Mouse (Mus musculus) liver, postnatal 0 days (tissue): ENCODE measurements around the gene Snrnp27.

Source experiments
- CTCF ChIP-seq: sonication (generic); IDR thresholded peaks from 2 replicates; pipeline ENCODE4 v1.5.1; 2016; ENCODE audit warnings: antibody characterized with exemption, low read depth
- EP300 ChIP-seq: IDR thresholded peaks from 2 replicates; pipeline ENCODE4 v1.6.1; 2016; ENCODE audit warnings: antibody characterized with exemption, low read depth, mild to moderate bottlenecking

GRCm38 (mm10) chr6:86732276-86733173 is 48.2 kb upstream of the Snrnp27 start:
- TF ChIP-seq EP300 = no peak
- TF ChIP-seq CTCF = no peak
